Mouse (Mus musculus): ENCODE measurements around the gene Tns4.
A peak's percentile ranks its signal among the peaks of the same experiment; 100 is the strongest.

Gene Tns4

DNA sequence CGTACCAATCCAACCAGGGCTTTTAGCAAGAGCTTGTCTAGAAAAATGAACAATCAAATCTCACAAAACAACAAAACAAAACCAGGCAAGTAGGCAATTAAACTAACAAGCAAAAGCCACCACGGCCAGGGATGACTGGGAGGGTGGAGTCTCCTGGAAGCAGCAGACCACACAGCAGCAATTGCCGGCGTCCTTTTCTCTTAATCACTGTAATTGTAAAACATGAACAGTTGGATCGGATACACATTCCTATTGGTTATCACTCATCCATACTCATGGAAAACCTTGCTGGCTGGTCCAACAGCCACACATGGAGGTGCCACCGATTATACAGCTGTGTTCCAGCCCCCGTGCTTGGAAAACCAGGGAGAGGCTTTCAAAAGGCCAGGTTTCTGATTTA lies 28.8 kb upstream of the Tns4 start:
- no peak for DNase-seq

DNA sequence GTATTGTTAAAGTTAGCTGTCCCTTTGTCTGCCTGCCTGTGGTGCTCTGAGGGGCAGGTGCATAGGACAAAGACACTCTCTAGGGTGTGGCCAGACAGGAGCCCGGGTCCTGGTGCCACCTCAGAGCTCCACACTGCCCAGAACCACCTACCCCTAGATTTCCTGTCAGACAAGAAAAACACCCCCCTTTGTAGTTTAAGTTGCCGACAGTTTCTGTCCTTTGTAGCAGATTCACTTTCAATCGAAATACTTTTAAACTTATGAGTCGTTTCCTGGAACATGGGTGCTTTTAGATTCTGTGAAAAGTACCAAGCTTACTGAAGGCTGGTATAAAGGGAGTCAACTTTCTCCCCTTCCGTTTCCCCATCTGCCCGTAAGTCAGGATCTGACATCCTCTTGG lies 26.8 kb upstream of the Tns4 start:
- DNase-seq, result no peak

DNA sequence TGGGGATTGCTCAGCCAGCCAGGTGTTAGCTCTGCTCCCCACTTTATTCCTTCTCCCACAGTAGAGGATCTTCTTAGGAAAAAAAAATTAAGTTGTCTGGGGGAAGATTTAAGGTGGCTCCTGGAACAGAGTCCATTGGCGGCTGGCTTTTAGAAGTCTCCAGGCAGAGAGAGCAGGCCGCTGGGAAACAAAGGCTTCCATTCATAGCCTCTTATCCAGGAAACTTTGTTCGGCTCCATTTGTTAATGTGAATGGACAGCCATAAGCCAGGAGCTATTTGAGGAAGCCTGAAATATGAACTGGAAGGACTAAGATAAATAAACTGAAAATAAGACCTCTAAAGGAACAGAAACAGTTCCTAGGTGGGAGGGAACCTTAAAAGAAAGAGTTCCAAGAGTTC lies 24.0 kb upstream of the Tns4 start:
- no peak for DNase-seq

DNA sequence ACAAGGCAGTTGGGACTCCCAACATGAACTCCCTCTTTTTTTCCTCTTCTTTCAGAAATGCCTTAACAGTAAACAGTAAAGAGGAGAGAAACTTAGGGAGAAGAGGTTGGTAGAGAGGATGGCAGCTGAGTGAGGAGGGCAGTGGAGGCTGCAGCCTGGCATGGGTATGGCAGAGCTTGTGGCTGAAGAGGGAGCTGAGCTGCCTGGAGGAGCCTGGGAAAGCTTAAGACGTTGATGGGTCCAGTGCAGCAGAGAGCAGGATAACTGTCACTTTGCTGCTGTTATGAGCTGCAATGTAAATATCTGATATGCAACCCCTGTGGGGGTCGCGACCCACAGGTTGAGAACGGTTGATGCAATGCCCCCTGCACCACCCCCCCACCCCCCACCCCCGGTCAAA lies 23.6 kb upstream of the Tns4 start:
- DNase-seq, result no peak

DNA sequence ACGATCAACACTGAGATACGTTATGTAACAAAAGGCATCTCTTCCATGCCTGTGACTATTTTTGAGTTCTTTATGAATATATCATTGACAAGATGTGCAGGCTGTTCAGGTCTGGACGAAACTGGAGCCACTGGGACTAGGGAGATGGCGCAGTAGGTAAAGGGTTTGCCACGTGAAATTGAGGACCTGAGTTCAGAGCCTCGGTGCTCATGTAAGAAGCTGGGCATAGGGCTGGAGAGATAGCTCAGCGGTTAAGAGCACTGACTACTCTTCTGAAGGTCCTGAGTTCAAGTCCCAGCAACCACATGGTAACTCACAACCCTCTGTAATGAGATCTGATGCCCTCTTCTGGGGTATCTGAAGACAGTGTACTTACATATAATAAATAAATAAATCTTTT lies 22.5 kb upstream of the Tns4 start:
- no peak for DNase-seq

DNA sequence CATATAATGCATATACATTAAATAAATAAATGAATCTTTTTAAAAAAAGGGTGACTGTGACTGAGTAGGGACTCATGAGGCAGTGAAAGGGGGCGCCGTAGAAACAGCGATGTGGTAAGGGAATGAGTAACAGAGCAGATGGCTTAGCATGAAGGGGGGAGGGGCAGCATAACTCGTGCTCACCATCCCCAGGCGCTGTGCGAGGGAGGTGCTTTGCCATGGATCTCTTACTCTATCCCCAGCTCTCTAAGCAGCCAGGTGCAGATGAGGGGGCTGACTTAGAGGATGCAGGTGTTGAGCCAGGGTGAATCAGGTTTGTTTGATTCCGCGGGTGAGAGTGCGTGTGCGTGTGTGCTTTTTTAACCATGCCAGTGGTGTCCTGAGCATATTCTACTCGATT lies 22.0 kb upstream of the Tns4 start:
- no peak for DNase-seq

DNA sequence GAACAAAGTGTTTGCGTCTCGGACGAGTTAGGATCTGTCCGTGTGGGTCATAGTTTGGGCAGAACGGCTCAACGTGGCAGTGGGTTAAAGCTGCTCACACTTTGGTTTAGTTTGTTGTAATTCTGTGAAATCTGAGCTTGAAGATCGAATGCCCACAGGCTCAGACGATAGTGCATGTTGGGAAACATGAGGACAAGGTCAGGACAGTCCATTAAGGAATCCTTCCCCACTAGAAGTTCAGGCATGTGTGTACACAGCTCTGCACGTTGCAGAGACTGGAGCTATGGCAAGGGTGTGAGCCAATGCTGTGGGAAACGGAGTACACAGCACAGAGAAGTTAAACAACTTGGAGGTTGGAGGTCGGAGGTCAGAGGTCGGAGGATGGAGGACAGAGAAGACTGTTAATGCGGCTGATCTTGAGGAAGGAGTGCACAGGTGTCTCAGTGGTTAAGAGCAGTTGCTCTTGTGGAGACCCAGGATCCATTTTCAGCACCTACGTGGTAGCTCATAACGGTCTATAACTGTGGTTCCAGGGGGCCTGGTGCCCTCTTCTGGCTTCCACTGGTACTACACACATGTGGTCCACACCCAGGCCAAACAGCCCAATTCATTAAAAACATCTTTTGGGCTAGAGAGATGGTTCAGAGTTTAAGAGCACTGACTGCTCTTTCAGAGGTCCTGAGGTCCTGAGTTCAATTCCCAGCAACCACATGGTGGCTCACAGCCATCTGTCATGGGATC lies 21.4 kb upstream of the Tns4 start:
- DNase-seq, result no peak

DNA sequence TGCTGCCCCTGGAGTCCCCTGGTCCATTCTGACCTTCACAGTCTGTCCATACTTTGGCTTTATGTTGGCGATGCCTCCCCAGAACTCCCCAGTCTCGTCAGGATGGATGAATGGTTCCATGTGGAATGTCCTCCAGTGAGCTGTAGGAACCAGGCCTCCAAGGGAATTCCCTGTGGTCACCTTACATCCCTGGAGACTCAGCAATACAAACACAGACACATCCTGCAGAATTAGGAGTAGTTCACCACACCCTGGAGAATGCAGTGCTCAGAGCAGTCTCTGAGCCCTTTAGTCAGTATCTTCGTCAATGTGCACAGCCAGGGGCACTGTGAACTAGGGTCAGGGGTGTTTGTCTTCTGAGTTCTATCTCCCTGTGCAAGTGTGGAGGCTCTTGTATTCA lies 19.2 kb upstream of the Tns4 start:
- no peak for DNase-seq

DNA sequence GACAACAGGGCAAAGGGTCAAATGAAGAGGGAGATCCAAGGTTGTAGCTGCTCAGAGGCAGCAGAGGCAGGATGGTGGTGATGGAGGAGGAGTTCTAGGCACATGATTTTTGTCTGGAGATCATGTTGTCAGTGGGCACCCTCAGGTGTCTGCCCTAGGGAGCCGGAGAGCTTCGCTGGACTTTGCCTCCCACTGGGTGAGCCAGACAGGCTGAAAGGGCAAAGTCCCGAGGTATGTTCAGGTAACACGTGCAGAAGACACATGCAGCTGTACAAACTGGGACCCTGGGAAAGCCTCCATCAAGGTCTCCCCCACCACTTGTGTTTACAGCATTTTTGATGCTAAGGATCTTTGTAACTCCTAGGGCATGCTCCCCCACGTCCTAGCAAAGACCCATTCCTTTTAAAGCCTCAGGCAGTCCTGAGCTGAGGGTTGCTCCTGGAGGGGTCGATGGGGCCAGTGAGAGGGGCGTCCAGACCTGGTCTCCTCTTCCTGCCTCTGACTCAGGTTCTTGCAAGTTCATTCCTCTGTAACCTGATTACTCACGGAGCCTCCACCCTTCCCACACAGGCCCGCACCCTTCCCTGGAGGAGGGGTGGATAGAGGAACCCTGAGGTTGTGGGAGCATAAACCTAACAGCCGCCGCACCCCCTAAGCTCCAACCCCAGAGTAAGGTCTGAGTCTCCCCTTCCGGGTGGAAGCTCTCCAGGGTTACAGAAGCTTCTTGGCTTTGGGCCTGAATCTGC lies 17.0 kb upstream of the Tns4 start:
- no peak for DNase-seq

DNA sequence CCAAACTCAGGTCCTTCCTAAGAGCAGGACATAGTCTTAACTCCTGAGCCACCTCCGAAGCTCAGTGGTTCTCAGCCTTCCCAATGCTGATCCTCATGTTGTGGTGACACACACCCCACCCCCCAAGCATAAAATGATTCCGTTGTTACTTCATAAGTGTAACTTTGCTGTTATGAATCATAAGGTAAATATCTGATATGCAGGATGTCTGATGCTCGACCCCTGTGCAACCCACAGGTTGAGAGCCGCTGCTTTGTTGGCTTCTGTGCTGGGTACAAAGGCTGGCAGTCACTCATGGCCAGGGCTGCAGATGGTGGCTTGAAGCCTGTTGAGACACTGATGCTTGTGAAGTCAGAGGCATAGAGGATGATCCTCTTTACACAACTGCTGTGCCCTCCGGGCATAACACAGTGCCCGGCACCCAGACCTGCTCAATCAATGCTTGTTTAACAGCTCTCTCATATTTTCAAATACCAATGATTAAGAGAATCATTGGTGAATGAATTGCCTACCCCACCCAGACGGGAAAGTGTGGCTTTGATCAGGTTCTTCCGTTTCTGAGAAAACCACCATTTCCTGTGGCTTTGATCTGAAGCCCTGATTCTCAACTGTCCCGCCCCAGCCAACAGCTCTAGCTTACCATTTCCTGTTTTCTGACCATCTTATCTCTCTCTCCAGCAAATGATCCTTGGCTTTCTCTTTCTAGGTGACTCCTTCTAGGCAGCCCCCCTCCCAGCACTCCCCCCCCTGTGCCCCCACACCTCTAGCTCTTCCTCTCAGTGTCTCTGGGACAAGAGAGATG lies 15.7 kb upstream of the Tns4 start:
- peak in 1 of 2 experiments; percentile 29 for DNase-seq

DNA sequence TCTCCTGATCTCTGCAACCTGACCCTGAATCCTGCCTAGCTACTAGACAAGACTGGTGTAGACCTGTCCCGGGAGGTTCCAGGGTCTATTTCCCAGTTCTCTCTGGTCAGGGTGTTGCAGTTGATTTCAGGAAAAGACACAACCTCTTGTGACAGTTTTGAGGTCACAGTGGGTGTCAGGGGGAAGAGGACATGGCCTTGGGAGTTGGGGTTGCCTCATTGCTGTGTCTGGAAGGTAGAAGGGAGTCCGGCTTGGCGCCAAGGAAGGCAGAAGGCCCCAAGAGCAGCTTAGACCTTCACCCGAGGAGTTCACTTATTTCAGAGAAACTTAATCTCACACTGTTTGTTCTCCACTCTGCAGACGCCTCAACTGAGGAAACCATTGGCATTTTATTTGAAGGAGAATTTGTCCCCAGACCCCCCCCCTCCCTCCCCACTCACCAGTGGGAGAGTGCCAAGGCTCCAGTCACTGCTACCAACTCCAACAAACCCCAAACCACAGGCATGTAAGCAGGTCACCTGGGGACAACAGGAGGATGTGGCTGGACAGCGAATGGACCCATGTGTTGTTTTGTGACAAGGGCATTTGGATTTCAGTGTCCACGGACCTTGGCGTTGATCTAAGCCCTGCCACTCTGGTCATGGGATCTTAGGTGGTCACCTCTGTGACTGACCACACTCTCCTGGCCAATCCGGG lies 13.6 kb upstream of the Tns4 start:
- DNase-seq, result no peak

DNA sequence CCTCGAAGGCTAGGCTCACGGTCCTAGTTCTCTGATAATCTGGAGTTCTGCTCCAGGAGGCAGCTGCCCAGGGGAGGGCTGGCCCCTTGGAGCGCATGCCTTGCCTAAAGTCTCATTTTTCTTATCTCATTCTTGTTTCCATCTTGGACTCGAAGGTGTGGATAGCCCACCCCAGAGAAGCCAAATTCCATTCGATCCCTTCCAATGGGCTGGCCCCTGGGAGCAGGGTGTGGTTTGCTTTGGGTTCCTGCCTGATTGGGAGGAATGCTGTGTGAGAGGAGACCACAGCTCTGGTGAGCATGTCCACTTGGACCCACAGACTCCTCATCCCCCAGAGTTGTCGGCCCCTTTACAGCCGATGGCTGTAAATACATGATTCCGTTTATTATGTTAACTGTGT lies 12.6 kb upstream of the Tns4 start:
- DNase-seq, result no peak

DNA sequence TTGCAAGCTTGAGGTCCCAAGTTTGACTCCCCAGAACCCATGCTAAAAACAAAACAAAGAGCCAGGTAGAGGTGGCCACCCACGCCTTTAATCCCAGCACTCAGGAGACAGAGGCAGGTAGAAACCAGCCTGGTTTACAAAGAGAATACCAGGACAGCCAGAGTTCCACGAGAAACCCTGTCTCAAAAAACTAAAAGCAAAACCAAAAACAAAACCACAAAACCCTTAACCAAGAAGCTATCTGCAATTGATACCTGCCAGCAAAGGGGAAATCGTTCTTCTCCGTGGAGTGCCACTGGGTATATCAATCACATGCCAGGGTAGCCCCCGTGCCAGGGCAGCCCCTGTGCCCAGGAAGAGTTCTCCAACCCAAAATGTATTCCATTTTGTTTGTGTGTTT lies 11.1 kb upstream of the Tns4 start:
- no peak for DNase-seq

DNA sequence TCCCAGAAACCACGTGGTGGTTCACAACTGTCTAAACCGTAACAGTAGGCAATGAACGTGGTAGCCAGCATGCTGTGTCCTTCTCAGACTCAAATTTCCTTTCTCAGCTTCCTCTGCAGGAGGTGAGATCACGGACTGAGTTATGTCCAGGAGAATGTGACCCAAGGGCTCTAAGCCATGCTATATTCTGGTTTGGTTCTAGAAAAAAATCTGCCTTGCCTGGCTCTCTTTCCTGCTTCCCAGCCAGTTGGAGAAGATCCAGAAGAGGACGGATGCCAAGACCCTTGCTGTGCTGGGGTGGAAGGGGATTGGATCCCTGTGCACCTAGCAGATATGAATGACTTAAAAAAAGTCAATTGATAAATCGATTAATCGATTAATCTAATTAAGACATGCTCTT lies 10.4 kb upstream of the Tns4 start:
- no peak for DNase-seq

DNA sequence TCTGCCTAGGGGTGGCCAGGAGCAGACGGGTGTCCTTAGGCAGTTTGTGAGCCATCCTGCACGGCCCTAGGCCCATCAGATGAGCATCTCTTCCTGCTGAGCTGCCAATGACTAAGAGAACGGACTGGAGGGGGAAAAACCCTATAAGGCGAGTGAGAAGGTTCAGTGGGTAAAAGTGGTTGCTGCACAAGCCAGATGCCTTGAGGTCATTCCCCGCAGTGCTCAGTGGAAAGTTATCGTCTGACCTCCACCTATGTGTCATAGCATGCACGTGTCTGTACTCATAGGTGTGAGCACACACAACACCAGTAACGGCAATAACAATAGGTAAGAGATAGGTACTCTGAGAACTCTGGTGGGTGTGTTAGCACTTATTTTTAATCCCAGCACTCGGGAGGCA lies 9.8 kb upstream of the Tns4 start:
- DNase-seq, result no peak

DNA sequence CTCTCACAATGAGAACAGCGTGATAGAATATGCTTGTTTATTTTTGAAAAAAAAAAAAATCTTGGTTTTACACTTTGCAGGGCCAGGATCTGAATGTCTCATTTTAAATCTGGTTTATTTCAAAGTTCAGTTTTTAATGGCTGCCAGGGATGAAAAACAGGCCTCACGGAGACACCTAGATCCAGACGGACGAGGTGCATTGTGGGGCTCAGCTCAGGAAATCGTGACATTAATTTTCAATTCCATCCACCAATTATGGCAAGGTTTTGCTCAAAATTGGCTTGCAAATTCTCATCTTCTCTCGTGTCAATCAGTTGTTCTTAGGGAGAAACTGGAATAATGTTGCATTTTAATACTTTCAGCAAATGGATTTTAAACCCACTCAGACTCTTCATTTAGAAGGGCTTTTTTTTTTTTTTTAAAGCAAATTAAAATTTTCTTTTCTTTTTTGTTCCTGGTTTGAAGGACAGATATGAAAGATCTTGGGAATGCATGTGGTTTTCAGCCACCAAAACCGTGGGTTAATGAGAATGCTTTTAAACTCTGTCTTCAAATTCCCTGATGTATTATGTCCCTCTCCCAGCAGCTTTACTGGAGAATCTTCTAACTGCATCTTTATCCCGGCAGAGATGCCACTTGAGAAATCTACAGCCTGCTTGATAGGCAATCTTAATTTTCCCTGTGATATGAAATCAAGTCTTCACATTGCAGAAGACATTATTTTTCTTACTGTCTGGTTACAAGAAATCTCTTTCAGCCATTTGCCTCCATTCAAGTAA lies 8.1 kb upstream of the Tns4 start:
- DNase-seq, result no peak

DNA sequence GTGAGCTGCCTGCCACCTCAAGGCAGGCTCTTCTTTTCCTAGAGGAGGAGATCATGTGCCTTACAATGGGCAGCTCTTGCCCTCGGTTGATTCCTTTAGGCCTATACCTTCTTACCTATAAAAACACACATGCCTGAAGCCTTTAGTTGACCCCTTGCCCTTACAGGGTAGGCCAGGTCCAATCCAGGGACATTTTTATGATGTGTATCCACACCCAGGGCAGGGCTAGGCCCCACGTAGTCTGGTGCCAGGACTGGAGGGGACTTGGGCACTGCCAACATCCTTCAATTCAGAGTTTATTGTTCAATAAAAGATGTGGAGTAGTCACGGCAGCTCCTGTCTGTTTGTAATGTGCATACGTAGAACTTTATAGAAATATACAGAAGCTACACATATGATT lies 7.3 kb upstream of the Tns4 start:
- DNase-seq, result no peak

DNA sequence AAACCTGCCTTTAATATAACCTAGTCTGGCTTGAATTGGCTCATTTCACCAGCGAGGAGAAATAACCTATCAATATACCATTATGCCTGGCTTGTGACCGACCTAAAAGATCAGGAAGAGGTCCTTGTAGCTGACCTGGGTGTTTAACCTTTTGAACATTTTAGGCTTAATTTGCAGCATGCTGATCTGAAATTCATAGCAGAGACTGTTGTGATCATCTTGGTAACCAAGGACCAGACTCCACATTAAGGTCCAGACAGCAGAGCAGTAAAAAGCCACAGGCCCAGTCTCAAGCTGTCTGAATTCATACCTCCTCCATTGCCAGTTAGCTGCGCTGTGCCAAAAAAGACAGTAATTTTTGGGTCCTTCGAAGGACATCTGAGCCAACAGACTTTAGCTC lies 6.7 kb upstream of the Tns4 start:
- no peak for DNase-seq

DNA sequence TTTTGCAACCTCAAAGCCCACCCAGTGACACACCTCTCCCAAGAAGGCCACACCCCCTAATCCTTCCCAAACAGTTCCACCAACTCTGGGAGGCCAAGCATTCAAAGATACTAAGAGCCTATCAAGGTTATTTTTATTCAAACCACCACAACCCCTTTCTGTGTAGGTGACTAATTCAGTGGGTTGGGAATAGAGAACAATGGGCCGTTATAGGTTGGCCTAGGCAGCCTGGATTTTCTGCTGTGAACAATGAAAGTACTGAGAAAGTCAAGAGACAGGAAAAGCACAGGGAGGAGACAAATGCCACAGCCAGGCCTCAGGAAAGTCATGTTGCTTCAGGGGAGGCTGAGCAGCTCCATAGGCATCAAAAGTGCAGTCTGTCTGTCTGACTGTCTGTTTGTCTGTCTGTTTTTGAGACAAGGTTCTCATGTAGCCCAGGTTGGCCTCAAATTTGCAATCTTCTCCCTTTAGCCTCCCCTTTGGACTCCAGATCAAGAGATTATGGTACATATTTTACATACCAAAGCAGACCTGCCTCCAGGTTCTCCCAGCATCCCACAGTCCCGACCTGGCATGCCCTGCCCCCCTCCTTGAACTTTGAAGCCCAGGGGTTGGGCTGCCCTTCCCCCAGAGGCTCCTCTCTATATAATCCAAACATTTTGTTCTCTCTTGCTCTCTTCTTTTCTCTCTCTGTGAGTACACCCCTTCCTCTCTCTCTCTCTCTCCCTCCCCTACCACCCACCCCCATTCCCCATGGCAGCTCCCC lies 6.0 kb upstream of the Tns4 start:
- no peak for DNase-seq

DNA sequence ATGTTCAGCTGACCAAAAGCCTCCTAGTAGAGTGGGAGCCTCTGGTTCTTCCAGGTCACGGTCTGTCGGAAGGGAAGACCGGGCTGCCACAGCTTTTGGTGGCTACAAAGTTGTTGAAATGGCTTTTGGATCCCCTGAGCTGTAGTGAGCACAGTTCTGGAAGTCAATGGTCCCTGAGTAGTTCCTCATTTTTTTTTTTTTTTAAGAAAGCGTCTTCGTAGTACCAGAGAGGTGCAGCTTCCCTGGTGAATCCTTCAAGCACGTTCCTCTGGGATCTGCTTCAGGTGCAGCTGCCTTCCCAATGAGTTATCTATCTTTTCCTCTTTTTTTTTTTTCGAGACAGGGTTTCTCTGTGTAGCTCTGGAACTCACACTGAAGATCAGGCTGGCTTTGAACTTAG lies 4.6 kb upstream of the Tns4 start:
- no peak for DNase-seq

DNA sequence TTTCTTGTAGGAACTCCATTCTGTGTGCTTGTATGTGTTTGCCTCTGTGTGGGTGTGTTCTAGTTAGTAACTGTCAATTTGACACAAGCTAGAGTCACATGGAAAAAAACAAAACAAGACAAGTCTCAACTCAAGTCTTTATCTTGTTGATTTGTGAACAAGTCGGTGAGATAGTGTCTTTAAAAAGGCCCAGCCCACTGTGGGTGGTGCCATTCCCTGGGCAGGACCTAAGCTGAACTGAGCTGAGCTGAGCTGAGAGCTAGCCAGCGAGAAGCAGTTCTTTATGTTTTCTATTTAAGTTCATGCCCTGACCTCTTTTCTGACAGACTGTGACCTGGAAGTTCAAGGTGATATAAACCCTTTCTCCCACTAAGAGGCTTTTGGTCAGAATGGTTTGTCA lies 2.6 kb upstream of the Tns4 start:
- DNase-seq, result no peak

DNA sequence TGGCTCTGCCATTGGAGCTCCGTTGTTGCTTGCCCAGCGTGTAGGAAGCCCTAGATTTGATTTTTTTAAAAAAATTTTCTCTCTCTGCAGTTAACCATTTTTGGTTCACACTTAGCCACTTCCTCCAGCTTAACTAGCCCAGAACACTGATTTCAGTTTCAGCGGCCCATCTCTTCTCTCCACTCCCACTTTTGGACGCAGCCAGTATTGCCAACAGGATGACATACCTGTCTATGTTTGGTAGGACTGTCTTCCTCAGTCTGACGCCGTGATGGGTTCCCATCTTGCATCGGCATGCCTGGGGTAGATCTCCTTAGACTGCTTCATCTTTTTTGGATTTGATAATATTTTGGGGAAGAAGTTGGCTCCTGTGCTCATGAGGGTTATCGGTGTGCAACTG lies 1.3 kb upstream of the Tns4 start:
- DNase-seq, result peak in 1 of 2 experiments; percentile 27
